Mouse (Mus musculus) heart, adult 2 months (tissue): ENCODE data around the gene Rab13. TPM values are rescaled to one million over a fixed set of nuclear protein-coding genes. Genes with fewer than 3 reads are reported as not detected.
A peak's percentile ranks its signal among the peaks of the same experiment; 100 is the strongest.

Experiments used
- DNase-seq, 2 experiments: peaks; one replicate each; pipeline ENCODE4 v3.0.0; 2021
- H3K27ac ChIP-seq: fragments of 200-600 bp; 2 replicates; pipeline ENCODE4 v1.8.1; 2022
- H3K27me3 ChIP-seq: fragments of 200-500 bp; 2 replicates; pipeline ENCODE4 v1.6.1; 2012; ENCODE audit warnings: mild to moderate bottlenecking, low read length, inconsistent platforms, mixed read lengths; ENCODE audit not compliant: control insufficient read depth, insufficient read depth
- H3K36me3 ChIP-seq: fragments of 200-500 bp; 2 replicates; pipeline ENCODE4 v1.6.1; 2012; ENCODE audit warnings: low read length, inconsistent platforms; ENCODE audit not compliant: control insufficient read depth, insufficient read depth
- H3K4me1 ChIP-seq: fragments of 200-500 bp; 2 replicates; pipeline ENCODE4 v1.6.1; 2011; ENCODE audit warnings: low read length; ENCODE audit not compliant: control insufficient read depth, insufficient read depth
- H3K4me3 ChIP-seq: fragments of 200-600 bp; 2 replicates; pipeline ENCODE4 v1.8.1; 2022
- H3K79me2 ChIP-seq: fragments of 200-500 bp; replicated peaks from 2 replicates; pipeline ENCODE4 v1.6.1; 2012; ENCODE audit warnings: mild to moderate bottlenecking, inconsistent platforms, low read length, moderate library complexity, mixed read lengths; ENCODE audit not compliant: control insufficient read depth, insufficient read depth
- H3K9ac ChIP-seq: fragments of 200-500 bp; 2 replicates; pipeline ENCODE4 v1.6.1; 2012; ENCODE audit warnings: low read depth, mild to moderate bottlenecking, control low read depth, inconsistent platforms, low read length, mixed read lengths
- CTCF ChIP-seq: fragments of 200-600 bp; IDR thresholded peaks from 2 replicates; pipeline ENCODE4 v1.8.1; 2022; ENCODE audit warnings: antibody characterized with exemption, mild to moderate bottlenecking, moderate library complexity
- EP300 ChIP-seq: fragments of 200-500 bp; IDR thresholded peaks from 2 replicates; pipeline ENCODE4 v1.6.1; 2011; ENCODE audit warnings: low read depth, low read length, control low read depth; ENCODE audit not compliant: insufficient read depth
- POLR2A ChIP-seq: fragments of 200-500 bp; IDR thresholded peaks from 2 replicates; pipeline ENCODE4 v1.6.1; 2011; ENCODE audit warnings: mild to moderate bottlenecking, low read depth, low read length, control low read depth; ENCODE audit not compliant: insufficient read depth
- WGBS: fragments of 180-500 bp; shearing (Covaris S2); methylation state at CpG from one replicate; pipeline ENCODE4 v1.1.7; 2018; 5-methylcytosine and 5-hydroxymethylcytosine counted together
- intact Hi-C: fragments of 180-260 bp; cut with DNase I; formaldehyde crosslinking; loops from one replicate; pipeline ENCODE4 v1.15.1; 2025
- polyA plus RNA-seq: library from polyadenylated mRNA; depleted of rRNA; stranded (reverse); fragments of >200 nt; gene quantifications from 2 replicates; pipeline ENCODE4 v1.2.3, GENCODE M21; 2012
- total RNA-seq, 2 experiments: library from RNA; stranded (reverse); gene quantifications; 2 replicates each; pipeline ENCODE4 v1.2.3; 2021

The Rab13 gene
- total and polyA plus RNA-seq, 3 experiments: 3.1 to 5.6 (median 5.5) TPM

GRCm38 (mm10) chr3:90266901-90267775 is 53.6 kb downstream of the Rab13 start:
- DNase-seq: no peak
- TF ChIP-seq POLR2A (no peak), EP300 (no peak), CTCF (no peak)
- H3K9ac ChIP-seq: no peak overlapping the region
- intact Hi-C loops: loop anchor here (5.0 kb wide), 1 partner anchor 55 kb away; the partner anchor contains the start of genes Rab13 and Rps27
- peak overlapping the region; percentile 100 for H3K27ac ChIP-seq
- no peak overlapping the region for H3K4me3 ChIP-seq
- 88% methylated on average over 20 of the region's 20 CpGs for WGBS
- H3K36me3 ChIP-seq: no peaks in the 10 kb centered on the region
- H3K4me1 ChIP-seq: peaks cover 5% of the 10 kb centered on the region; the same call in 1 of the 2 replicates
- no peaks in the 10 kb centered on the region for H3K79me2 ChIP-seq
- no peaks in the 10 kb centered on the region for H3K27me3 ChIP-seq

GRCm38 (mm10) chr3:90268190-90268589 is 54.7 kb downstream of the Rab13 start:
- Histone ChIP-seq H3K9ac (no peak overlapping the region), H3K27ac (no peak overlapping the region), H3K36me3 (no peaks in the 10 kb centered on the region), H3K27me3 (no peaks in the 10 kb centered on the region), H3K4me1 (peaks cover 5% of the 10 kb centered on the region; the same call in 1 of the 2 replicates), H3K79me2 (no peaks in the 10 kb centered on the region), H3K4me3 (no peak overlapping the region)
- DNase-seq: no peak
- intact Hi-C loops: loop anchor here (5.0 kb wide), 1 partner anchor 56 kb away; the partner anchor contains the start of genes Rab13 and Rps27
- TF ChIP-seq CTCF: no peak
- no peak for TF ChIP-seq POLR2A
- TF ChIP-seq EP300: no peak
- 95% methylated on average over 11 of the region's 11 CpGs for WGBS

- 93% methylated on average over 16 of the region's 16 CpGs for WGBS
- Histone ChIP-seq H3K4me1 (peaks cover 5% of the 10 kb centered on the region; the same call in 1 of the 2 replicates), H3K27ac (no peak overlapping the region), H3K4me3 (no peak overlapping the region), H3K9ac (no peak overlapping the region), H3K36me3 (no peaks in the 10 kb centered on the region), H3K27me3 (no peaks in the 10 kb centered on the region), H3K79me2 (no peaks in the 10 kb centered on the region)
- no peak for DNase-seq
- TF ChIP-seq CTCF (no peak), EP300 (no peak), POLR2A (no peak)
- intact Hi-C loops: loop anchor here (5.0 kb wide), 1 partner anchor 57 kb away; the partner anchor contains the start of genes Rab13 and Rps27
Observed at GRCm38 (mm10) chr3:90268971-90269370, 55.5 kb downstream of the Rab13 start.

GRCm38 (mm10) chr3:90270784-90271183 is 57.3 kb downstream of the Rab13 start:
- no peaks in the 10 kb centered on the region for H3K79me2 ChIP-seq
- DNase-seq: no peak
- peaks cover 5% of the 10 kb centered on the region; the same call in 1 of the 2 replicates for H3K4me1 ChIP-seq
- H3K36me3 ChIP-seq: no peaks in the 10 kb centered on the region
- no peak overlapping the region for H3K4me3 ChIP-seq
- intact Hi-C loops: no loop called here
- no peak overlapping the region for H3K9ac ChIP-seq
- no peak overlapping the region for H3K27ac ChIP-seq
- 90% methylated on average over 8 of the region's 8 CpGs for WGBS
- no peaks in the 10 kb centered on the region for H3K27me3 ChIP-seq
- TF ChIP-seq POLR2A (no peak), CTCF (no peak), EP300 (no peak)

- WGBS: 73% methylated on average over 9 of the region's 9 CpGs
- Histone ChIP-seq H3K9ac (no peak overlapping the region), H3K36me3 (no peaks in the 10 kb centered on the region), H3K4me1 (no peaks in the 10 kb centered on the region), H3K79me2 (no peaks in the 10 kb centered on the region), H3K27ac (no peak overlapping the region), H3K4me3 (no peak overlapping the region), H3K27me3 (no peaks in the 10 kb centered on the region)
- TF ChIP-seq POLR2A (no peak), EP300 (no peak), CTCF (no peak)
- intact Hi-C loops: no loop called here
- DNase-seq: no peak
Observed at GRCm38 (mm10) chr3:90272170-90272569, 58.7 kb downstream of the Rab13 start.

GRCm38 (mm10) chr3:90273855-90274254 is 60.4 kb downstream of the Rab13 start:
- TF ChIP-seq EP300 (no peak), CTCF (no peak), POLR2A (no peak)
- H3K9ac ChIP-seq: no peak overlapping the region
- intact Hi-C loops: no loop called here
- WGBS: 94% methylated on average over 22 of the region's 22 CpGs
- no peak overlapping the region for H3K27ac ChIP-seq
- no peak overlapping the region for H3K4me3 ChIP-seq
- no peaks in the 10 kb centered on the region for H3K79me2 ChIP-seq
- no peak for DNase-seq
- no peaks in the 10 kb centered on the region for H3K27me3 ChIP-seq
- no peaks in the 10 kb centered on the region for H3K4me1 ChIP-seq
- H3K36me3 ChIP-seq: no peaks in the 10 kb centered on the region
